In the genomic region with DNA sequence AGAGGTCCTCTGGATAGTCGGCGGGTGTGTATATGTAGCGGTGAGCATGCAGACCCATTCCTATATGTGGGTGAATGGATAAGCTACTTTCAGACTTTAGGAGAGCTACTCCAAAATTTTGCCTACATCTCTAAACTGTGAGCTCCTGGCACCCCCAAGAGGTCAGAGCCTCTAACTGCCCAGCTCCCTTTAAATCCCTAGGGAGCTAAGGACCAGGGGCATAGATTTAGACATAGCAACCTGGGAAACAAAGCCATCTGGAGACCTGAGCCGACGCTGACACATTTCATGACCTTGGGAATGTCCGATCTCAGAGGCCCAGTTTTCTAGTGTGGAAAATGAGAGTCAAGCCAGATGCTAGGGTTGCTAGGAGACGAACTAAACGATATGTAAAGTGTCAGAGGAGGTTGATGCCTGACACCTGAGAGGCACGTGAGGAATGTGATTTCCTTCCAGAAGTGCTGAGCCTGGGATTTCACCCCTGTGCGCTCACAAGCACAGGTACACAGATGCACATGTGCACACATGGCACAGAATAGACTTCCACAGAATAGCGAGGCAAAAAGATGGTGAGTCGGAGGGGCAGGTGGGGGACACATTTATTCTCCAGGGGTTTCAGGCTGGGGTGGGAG, we compare ENCODE assay signal across 8 mouse cellular contexts. TPM values are rescaled to one million over a fixed set of nuclear protein-coding genes. Genes with fewer than 3 reads are reported as not detected.
DNase-seq lines count a peak whose midpoint lies in the region; ATAC-seq and TF ChIP-seq lines count a peak whose summit lies in the region.

No protein-coding gene starts in this region.

- H3K9ac ChIP-seq in forebrain, postnatal 0 days: no peak overlapping the region
- no peak overlapping the region for H3K9ac ChIP-seq in forebrain, embryonic 12.5 days
- H3K9ac ChIP-seq in midbrain, embryonic 14.5 days (replicated peaks; ENCODE audit: low read length): no peak overlapping the region

- TF ChIP-seq CTCF in forebrain, postnatal 0 days (IDR thresholded peaks at IDR 0.05; ENCODE audit: low read depth): peak; percentile 70
- TF ChIP-seq CTCF in layer of hippocampus, adult 2 months (conservative IDR thresholded peaks at IDR 0.05): peak; percentile 82

- no peaks in the 10 kb centered on the region for H3K36me3 ChIP-seq in forebrain, postnatal 0 days (ENCODE audit: insufficient read depth)
- no peaks in the 10 kb centered on the region for H3K36me3 ChIP-seq in forebrain, embryonic 12.5 days (replicated peaks)
- H3K36me3 ChIP-seq in midbrain, embryonic 14.5 days (ENCODE audit: control insufficient read depth, insufficient read depth, low read length): no peaks in the 10 kb centered on the region

- no peak overlapping the region for H3K4me3 ChIP-seq in forebrain, postnatal 0 days (ENCODE audit: low read depth, low read length)
- no peak overlapping the region for H3K4me3 ChIP-seq in forebrain, embryonic 12.5 days (replicated peaks)
- no peak overlapping the region for H3K4me3 ChIP-seq in layer of hippocampus, adult 2 months
- no peak overlapping the region for H3K4me3 ChIP-seq in midbrain, embryonic 14.5 days (replicated peaks; ENCODE audit: low read depth, low read length)

- 41% methylated on average over 12 of the region's 12 CpGs for WGBS in forebrain, postnatal 0 days
- WGBS in forebrain, embryonic 12.5 days: 49% methylated on average over 12 of the region's 12 CpGs
- 44% methylated on average over 12 of the region's 12 CpGs for WGBS in midbrain, embryonic 14.5 days

- no peaks in the 10 kb centered on the region for H3K9me3 ChIP-seq in forebrain, postnatal 0 days (ENCODE audit: low read length)
- H3K9me3 ChIP-seq in forebrain, embryonic 12.5 days: no peaks in the 10 kb centered on the region
- H3K9me3 ChIP-seq in midbrain, embryonic 14.5 days (ENCODE audit: control insufficient read depth, low read length): no peaks in the 10 kb centered on the region

- DNase-seq in forebrain, postnatal 0 days: peak; percentile 72
- DNase-seq in 416B (ENCODE audit: low read depth): peak; percentile 62
- peak; percentile 46 for DNase-seq in cerebellum, adult 9-10 months
- DNase-seq in heart, postnatal 4 days: peak; percentile 71
- DNase-seq in layer of hippocampus, adult 2 months (ENCODE audit: low spot score in 2 of 2): peak; percentile 31 to 54
- DNase-seq in midbrain, embryonic 14.5 days: peak; percentile 72
- DNase-seq in spleen, postnatal 10 days (ENCODE audit: low spot score in 2 of 2): no peak

- no peaks in the 10 kb centered on the region for H3K27me3 ChIP-seq in forebrain, postnatal 0 days (ENCODE audit: insufficient read depth, low read length)
- no peaks in the 10 kb centered on the region for H3K27me3 ChIP-seq in forebrain, embryonic 12.5 days
- H3K27me3 ChIP-seq in midbrain, embryonic 14.5 days (ENCODE audit: control insufficient read depth, insufficient read depth, low read length): no peaks in the 10 kb centered on the region

- H3K4me1 ChIP-seq in forebrain, postnatal 0 days (ENCODE audit: insufficient read depth): no peaks in the 10 kb centered on the region
- peaks cover 6% of the 10 kb centered on the region for H3K4me1 ChIP-seq in forebrain, embryonic 12.5 days
- H3K4me1 ChIP-seq in midbrain, embryonic 14.5 days (ENCODE audit: control insufficient read depth, insufficient read depth, low read length): peaks cover 4% of the 10 kb centered on the region; the same call in 1 of the 2 replicates

- H3K4me2 ChIP-seq in forebrain, postnatal 0 days (ENCODE audit: low read depth): no peak overlapping the region
- no peak overlapping the region for H3K4me2 ChIP-seq in forebrain, embryonic 12.5 days
- no peak overlapping the region for H3K4me2 ChIP-seq in midbrain, embryonic 14.5 days (ENCODE audit: low read length)

- ATAC-seq in forebrain, postnatal 0 days: peak; percentile 75
- no peak for ATAC-seq in forebrain, embryonic 12.5 days (ENCODE audit: low FRiP score)
- ATAC-seq in midbrain, embryonic 14.5 days (ENCODE audit: low FRiP score, low TSS enrichment): no peak

- H3K27ac ChIP-seq in forebrain, postnatal 0 days (ENCODE audit: low read depth, low read length): no peak overlapping the region
- no peak overlapping the region for H3K27ac ChIP-seq in forebrain, embryonic 12.5 days
- H3K27ac ChIP-seq in layer of hippocampus, adult 2 months: no peak overlapping the region
- no peak overlapping the region for H3K27ac ChIP-seq in midbrain, embryonic 14.5 days (replicated peaks; ENCODE audit: low read depth, low read length)

RNA-seq across cellular contexts. Expression of a gene that starts 5.4 kb away (rescaled TPM):
- total RNA-seq in forebrain, postnatal 0 days (2014; rRNA removed): not detected in 2 replicates
- not detected in 2 replicates for polyA plus RNA-seq in forebrain, postnatal 0 days (2015; fragmentation: Nextera tagmentation; extraction: Ambion mirVana)
- not detected in 2 replicates for polyA plus RNA-seq in forebrain, embryonic 12.5 days (2016; fragmentation: Nextera tagmentation; extraction: Ambion mirVana)
- not detected for total RNA-seq in heart, postnatal 4 days (2021)
- not detected for total RNA-seq in layer of hippocampus, adult 2 months (2021)
- polyA plus RNA-seq in midbrain, embryonic 14.5 days (2014; fragmentation: Nextera tagmentation; extraction: Ambion mirVana): not detected in 2 replicates

RNA-seq across cellular contexts. Expression of a gene that starts 14.2 kb away (rescaled TPM):
- total RNA-seq in forebrain, postnatal 0 days (2014; rRNA removed): not detected in 2 replicates
- polyA plus RNA-seq in forebrain, postnatal 0 days (2015; fragmentation: Nextera tagmentation; extraction: Ambion mirVana): not detected in 2 replicates
- 1.1 and 2.0 TPM in 2 replicates for polyA plus RNA-seq in forebrain, embryonic 12.5 days (2016; fragmentation: Nextera tagmentation; extraction: Ambion mirVana)
- not detected for total RNA-seq in heart, postnatal 4 days (2021)
- not detected for total RNA-seq in layer of hippocampus, adult 2 months (2021)
- not detected in 2 replicates for polyA plus RNA-seq in midbrain, embryonic 14.5 days (2014; fragmentation: Nextera tagmentation; extraction: Ambion mirVana)

RNA-seq across cellular contexts. Expression of a gene that starts 31.0 kb away (rescaled TPM):
- 4.5 and 10.1 TPM in 2 replicates for total RNA-seq in forebrain, postnatal 0 days (2014; rRNA removed)
- 6.8 and 11.2 TPM in 2 replicates for polyA plus RNA-seq in forebrain, postnatal 0 days (2015; fragmentation: Nextera tagmentation; extraction: Ambion mirVana)
- 7.7 and 8.8 TPM in 2 replicates for polyA plus RNA-seq in forebrain, embryonic 12.5 days (2016; fragmentation: Nextera tagmentation; extraction: Ambion mirVana)
- total RNA-seq in heart, postnatal 4 days (2021): 1 to 10 TPM; 6.2 to 7.1 TPM
- 10 to 100 TPM in 1 of 2 experiments, 1 to 10 TPM in 1; 8.2 to 10.8 TPM for total RNA-seq in layer of hippocampus, adult 2 months (2021)
- polyA plus RNA-seq in midbrain, embryonic 14.5 days (2014; fragmentation: Nextera tagmentation; extraction: Ambion mirVana): 6.0 and 6.3 TPM in 2 replicates

RNA-seq across cellular contexts. Expression of a gene that starts 45.6 kb away (rescaled TPM):
- not detected in 2 replicates for total RNA-seq in forebrain, postnatal 0 days (2014; rRNA removed)
- not detected in 2 replicates for polyA plus RNA-seq in forebrain, postnatal 0 days (2015; fragmentation: Nextera tagmentation; extraction: Ambion mirVana)
- 2.0 and 2.8 TPM in 2 replicates for polyA plus RNA-seq in forebrain, embryonic 12.5 days (2016; fragmentation: Nextera tagmentation; extraction: Ambion mirVana)
- total RNA-seq in heart, postnatal 4 days (2021): under 1 TPM in 1 of 2 experiments, not detected in 1; 0.14 TPM
- not detected for total RNA-seq in layer of hippocampus, adult 2 months (2021)
- not detected in 2 replicates for polyA plus RNA-seq in midbrain, embryonic 14.5 days (2014; fragmentation: Nextera tagmentation; extraction: Ambion mirVana)

Comparison
In these comparisons a context has a peak if more than half of its experiments do, and no peak if none do; other contexts are left out.
1. DNase-seq: peak in forebrain, postnatal 0 days (single experiment), 416B (single experiment), cerebellum, adult 9-10 months (single experiment), heart, postnatal 4 days (single experiment), layer of hippocampus, adult 2 months (2 of 2) and midbrain, embryonic 14.5 days (single experiment); none in spleen, postnatal 10 days (0 of 2).